Comparison of ENCODE assay signal across 9 mouse cellular contexts in the genomic region with DNA sequence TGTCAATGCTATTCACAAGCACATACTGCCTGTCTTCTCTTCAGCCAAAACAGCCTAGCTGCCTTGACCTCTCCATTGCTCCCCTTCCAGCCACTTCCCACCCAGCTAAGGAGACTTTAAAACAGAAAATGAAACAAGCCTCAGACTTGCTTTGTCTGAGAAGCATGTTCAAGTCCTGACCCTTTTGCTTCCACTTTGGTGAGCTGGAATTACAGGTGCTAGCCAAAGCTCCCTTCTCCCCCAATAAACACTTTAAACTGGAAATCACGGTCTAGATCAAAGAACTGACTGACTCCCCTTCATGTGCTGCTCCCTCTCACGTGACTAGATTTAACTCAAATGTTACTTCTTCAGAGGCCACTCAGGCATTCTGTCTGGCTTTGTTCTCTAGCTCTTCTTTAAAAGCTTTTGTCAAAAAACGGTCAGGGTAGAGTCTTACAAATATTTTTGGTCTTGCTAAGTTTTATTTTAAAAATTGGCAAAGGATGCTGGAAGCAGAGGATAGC. TPM values are rescaled to one million over a fixed set of nuclear protein-coding genes. Genes with fewer than 3 reads are reported as not detected.
A peak's percentile ranks its signal among the peaks of the same experiment; 100 is the strongest.
DNase-seq lines count a peak whose midpoint lies in the region; ATAC-seq and TF ChIP-seq lines count a peak whose summit lies in the region.
"Had no signal": no experiment of that assay in that cellular context is flagged by ENCODE, and none has a peak within 500 bp of the region (broad histone marks: within the 10 kb centered on the region; RNA-seq: fewer than 3 reads in every experiment).

No protein-coding gene starts in this region.

- TF ChIP-seq EP300 in stomach, postnatal 0 days (optimal IDR thresholded peaks at IDR 0.05) = no peak

- H3K4me2 ChIP-seq in liver, embryonic 12.5 days = peak overlapping the region; percentile 91
- H3K4me2 ChIP-seq in stomach, postnatal 0 days (replicated peaks; ENCODE audit: low read depth) = peak overlapping the region; percentile 95

- H3K4me1 ChIP-seq in liver, embryonic 12.5 days = peaks cover 30% of the 10 kb centered on the region
- no peaks in the 10 kb centered on the region for H3K4me1 ChIP-seq in stomach, postnatal 0 days (replicated peaks; ENCODE audit: control insufficient read depth, insufficient read depth)

- DNase-seq in embryo, embryonic 10.5 days (ENCODE audit: low spot score) = peak; percentile 1
- no peak for DNase-seq in embryo, embryonic 9.5 days (ENCODE audit: extremely low spot score)
- peak; percentile 14 for DNase-seq in thymus, postnatal 25 days
- no peak for DNase-seq in thymus, postnatal 14 days
- no peak for DNase-seq in stomach, postnatal 0 days (ENCODE audit: low spot score)
- no peak for DNase-seq in layer of hippocampus, adult 18-20 months (ENCODE audit: low spot score in 2 of 2)
- DNase-seq in spleen, postnatal 14 days (ENCODE audit: low spot score in 2 of 2) = no peak
- DNase-seq: right cerebral cortex, adult 18-20 months had no signal

- H3K27me3 ChIP-seq in liver, embryonic 12.5 days (replicated peaks) = no peaks in the 10 kb centered on the region
- no peaks in the 10 kb centered on the region for H3K27me3 ChIP-seq in stomach, postnatal 0 days (ENCODE audit: control insufficient read depth, insufficient read depth, low read length)

- no peaks in the 10 kb centered on the region for H3K9me3 ChIP-seq in liver, embryonic 12.5 days (replicated peaks)
- no peaks in the 10 kb centered on the region for H3K9me3 ChIP-seq in stomach, postnatal 0 days (ENCODE audit: control insufficient read depth, low read length)

- 65% methylated on average over 3 of the region's 3 CpGs for WGBS in liver, embryonic 12.5 days (ENCODE audit: insufficient replicate concordance)
- WGBS in stomach, postnatal 0 days = 63% methylated on average over 3 of the region's 3 CpGs

- H3K27ac ChIP-seq in liver, embryonic 12.5 days = peak overlapping the region; percentile 96
- H3K27ac ChIP-seq in stomach, postnatal 0 days (replicated peaks) = no peak overlapping the region

- H3K9ac ChIP-seq in liver, embryonic 12.5 days = peak overlapping the region; percentile 98
- H3K9ac ChIP-seq in stomach, postnatal 0 days (ENCODE audit: low read length) = no peak overlapping the region

- peaks cover 11% of the 10 kb centered on the region for H3K36me3 ChIP-seq in liver, embryonic 12.5 days
- H3K36me3 ChIP-seq in stomach, postnatal 0 days (ENCODE audit: control insufficient read depth, insufficient read depth, low read length) = no peaks in the 10 kb centered on the region

- peak overlapping the region; percentile 99 for H3K4me3 ChIP-seq in liver, embryonic 12.5 days
- peak overlapping the region; percentile 95; the same call in 1 of the 2 replicates for H3K4me3 ChIP-seq in stomach, postnatal 0 days (ENCODE audit: low read depth, low read length)

- TF ChIP-seq CTCF in stomach, postnatal 0 days (IDR thresholded peaks at IDR 0.05; ENCODE audit: low read depth) = no peak

- no peak for ATAC-seq in liver, embryonic 12.5 days
- no peak for ATAC-seq in stomach, postnatal 0 days (ENCODE audit: low FRiP score, low TSS enrichment)

RNA-seq across cellular contexts. Expression of gene Suv39h2, which starts 1.0 kb away (rescaled TPM):
- 13.2 and 13.3 TPM in 2 replicates for polyA plus RNA-seq in liver, embryonic 12.5 days (2016; fragmentation: Nextera tagmentation; extraction: Ambion mirVana)
- polyA plus RNA-seq in stomach, postnatal 0 days (2015; fragmentation: Nextera tagmentation; extraction: Ambion mirVana) = 3.3 and 3.5 TPM in 2 replicates
- total RNA-seq in layer of hippocampus, adult 18-20 months (2021) = 1 to 10 TPM; 3.6 to 4.3 TPM

RNA-seq across cellular contexts. Expression of gene Gm45902, which starts 36.8 kb away (rescaled TPM):
- 3.2 and 3.5 TPM in 2 replicates for polyA plus RNA-seq in liver, embryonic 12.5 days (2016; fragmentation: Nextera tagmentation; extraction: Ambion mirVana)
- 0.97 and 1.1 TPM in 2 replicates for polyA plus RNA-seq in stomach, postnatal 0 days (2015; fragmentation: Nextera tagmentation; extraction: Ambion mirVana)
- total RNA-seq in layer of hippocampus, adult 18-20 months (2021) = 1 to 10 TPM; 4.7 TPM

RNA-seq across cellular contexts. Expression of gene Hspa14, which starts 36.8 kb away (rescaled TPM):
- polyA plus RNA-seq in liver, embryonic 12.5 days (2016; fragmentation: Nextera tagmentation; extraction: Ambion mirVana) = 107 and 109 TPM in 2 replicates
- polyA plus RNA-seq in stomach, postnatal 0 days (2015; fragmentation: Nextera tagmentation; extraction: Ambion mirVana) = 44.1 and 46.8 TPM in 2 replicates
- 10 to 100 TPM; 43.1 to 44.3 TPM for total RNA-seq in layer of hippocampus, adult 18-20 months (2021)

RNA-seq across cellular contexts. Expression of gene Cdnf, which starts 37.0 kb away (rescaled TPM):
- 0.11 and 0.24 TPM in 2 replicates for polyA plus RNA-seq in liver, embryonic 12.5 days (2016; fragmentation: Nextera tagmentation; extraction: Ambion mirVana)
- polyA plus RNA-seq in stomach, postnatal 0 days (2015; fragmentation: Nextera tagmentation; extraction: Ambion mirVana) = 0.21 and 0.28 TPM in 2 replicates
- total RNA-seq in layer of hippocampus, adult 18-20 months (2021) = under 1 TPM; 0.59 to 0.66 TPM

RNA-seq across cellular contexts. Expression of gene Dclre1c, which starts 51.9 kb away (rescaled TPM):
- 5.9 and 6.8 TPM in 2 replicates for polyA plus RNA-seq in liver, embryonic 12.5 days (2016; fragmentation: Nextera tagmentation; extraction: Ambion mirVana)
- 2.8 and 3.4 TPM in 2 replicates for polyA plus RNA-seq in stomach, postnatal 0 days (2015; fragmentation: Nextera tagmentation; extraction: Ambion mirVana)
- 10 to 100 TPM in 1 of 2 experiments, 1 to 10 TPM in 1; 9.9 to 12.5 TPM for total RNA-seq in layer of hippocampus, adult 18-20 months (2021)

Comparison
In these comparisons a context has a peak if more than half of its experiments do, and no peak if none do; other contexts are left out.
1. DNase-seq: peak in embryo, embryonic 10.5 days (single experiment) and thymus, postnatal 25 days (single experiment); none in embryo, embryonic 9.5 days (single experiment), thymus, postnatal 14 days (single experiment), stomach, postnatal 0 days (single experiment), layer of hippocampus, adult 18-20 months (0 of 2) and spleen, postnatal 14 days (0 of 2).